Mouse (Mus musculus) lung, postnatal 0 days (tissue): ENCODE data around the gene Sdr42e1. TPM values are rescaled to one million over a fixed set of nuclear protein-coding genes. Genes with fewer than 3 reads are reported as not detected.

Experiments used
- ATAC-seq: fragments of 200-750 bp; cut with Nextera tagmentation; 2 replicates; pipeline ENCODE4 v1.8.0; 2017; ENCODE audit warnings: moderate library complexity
- DNase-seq: peaks from one replicate; pipeline ENCODE4 v3.0.0-alpha.2; 2016; ENCODE audit warnings: low spot score
- H3K27ac ChIP-seq: fragments of 300-500 bp; sonication (generic); 2 replicates; pipeline ENCODE4 v1.5.1; 2014; ENCODE audit warnings: antibody characterized with exemption, mild to moderate bottlenecking, low read length, mixed read lengths
- H3K27me3 ChIP-seq: fragments of 300-500 bp; sonication (generic); replicated peaks from 2 replicates; pipeline ENCODE4 v1.6.1; 2014; ENCODE audit warnings: low read length, mixed read lengths; ENCODE audit not compliant: insufficient read depth
- H3K36me3 ChIP-seq: fragments of 300-500 bp; sonication (generic); 2 replicates; pipeline ENCODE4 v1.6.1; 2014; ENCODE audit warnings: low read length, mixed read lengths; ENCODE audit not compliant: insufficient read depth
- H3K4me1 ChIP-seq: fragments of 300-500 bp; sonication (generic); 2 replicates; pipeline ENCODE4 v1.6.1; 2014; ENCODE audit warnings: antibody characterized with exemption, low read depth, low read length, mixed read lengths; ENCODE audit not compliant: insufficient read depth
- H3K4me2 ChIP-seq: fragments of 300-500 bp; sonication (generic); replicated peaks from 2 replicates; pipeline ENCODE4 v1.6.1; 2014; ENCODE audit warnings: low read depth, mild to moderate bottlenecking, low read length, moderate library complexity, mixed read lengths
- H3K4me3 ChIP-seq: fragments of 300-500 bp; sonication (generic); 2 replicates; pipeline ENCODE4 v1.5.1; 2014; ENCODE audit warnings: low read depth, low read length
- H3K9ac ChIP-seq: fragments of 300-500 bp; sonication (generic); replicated peaks from 2 replicates; pipeline ENCODE4 v1.6.1; 2014; ENCODE audit warnings: low read depth, mild to moderate bottlenecking
- H3K9me3 ChIP-seq: fragments of 300-500 bp; sonication (generic); 2 replicates; pipeline ENCODE4 v1.6.1; 2016; ENCODE audit warnings: low read length, mixed read lengths
- CTCF ChIP-seq: IDR thresholded peaks from 2 replicates; pipeline ENCODE4 v1.5.1; 2016; ENCODE audit warnings: antibody characterized with exemption, mild to moderate bottlenecking
- EP300 ChIP-seq: IDR thresholded peaks from 2 replicates; pipeline ENCODE4 v1.6.1; 2016; ENCODE audit warnings: antibody characterized with exemption, mild to moderate bottlenecking, control low read depth
- WGBS: fragments of 180-500 bp; shearing (Covaris S2); extraction: QIAGEN DNeasy Blood & Tissue Kit; methylation state at CpG from one replicate; pipeline ENCODE4 v1.1.7; 2014; 5-methylcytosine and 5-hydroxymethylcytosine counted together
- polyA plus RNA-seq: library from polyadenylated mRNA; unstranded; fragments of >200 nt; fragmentation: Nextera tagmentation; extraction: Ambion mirVana; gene quantifications from 2 replicates; pipeline ENCODE4 v1.2.1, GENCODE M21; 2015

Gene Sdr42e1
- polyA plus RNA-seq, 1 experiment from 2014 or later: 3.4 TPM

GRCm38 (mm10) chr8:117646440-117646839 is 27.0 kb downstream of the Sdr42e1 start:
- ATAC-seq (no peak), DNase-seq (no peak)
- H3K4me2 ChIP-seq: no peak overlapping the region
- H3K9ac ChIP-seq: no peak overlapping the region
- TF ChIP-seq EP300: no peak
- TF ChIP-seq CTCF: no peak
- H3K4me1 ChIP-seq: no peaks in the 10 kb centered on the region
- no peak overlapping the region for H3K27ac ChIP-seq
- no peaks in the 10 kb centered on the region for H3K27me3 ChIP-seq
- H3K4me3 ChIP-seq: no peak overlapping the region
- no peaks in the 10 kb centered on the region for H3K9me3 ChIP-seq
- no peaks in the 10 kb centered on the region for H3K36me3 ChIP-seq
- 60% methylated on average over 5 of the region's 5 CpGs for WGBS

- no peaks in the 10 kb centered on the region for H3K4me1 ChIP-seq
Measured at GRCm38 (mm10) chr8:117646020-117646419, 27.5 kb downstream of the Sdr42e1 start.

GRCm38 (mm10) chr8:117645486-117645885 is 28.0 kb downstream of the Sdr42e1 start:
- 36% methylated on average over 5 of the region's 5 CpGs for WGBS
- Histone ChIP-seq H3K9ac (no peak overlapping the region), H3K9me3 (no peaks in the 10 kb centered on the region), H3K36me3 (no peaks in the 10 kb centered on the region), H3K27ac (no peak overlapping the region), H3K27me3 (no peaks in the 10 kb centered on the region), H3K4me3 (no peak overlapping the region), H3K4me1 (no peaks in the 10 kb centered on the region), H3K4me2 (no peak overlapping the region)
- TF ChIP-seq CTCF (no peak), EP300 (no peak)
- ATAC-seq (no peak), DNase-seq (no peak)

More at GRCm38 (mm10) chr8:117646020-117646419, 27.5 kb downstream of the Sdr42e1 start:
- peak; percentile 82 for TF ChIP-seq CTCF
- no peak for TF ChIP-seq EP300
- H3K9me3 ChIP-seq: no peaks in the 10 kb centered on the region
- H3K4me3 ChIP-seq: no peak overlapping the region
- ATAC-seq: no peak
- no peaks in the 10 kb centered on the region for H3K27me3 ChIP-seq
- DNase-seq: peak; percentile 41
- no peak overlapping the region for H3K9ac ChIP-seq
- H3K27ac ChIP-seq: no peak overlapping the region
- 45% methylated on average over 2 of the region's 2 CpGs for WGBS
- H3K36me3 ChIP-seq: no peaks in the 10 kb centered on the region
- H3K4me2 ChIP-seq: no peak overlapping the region

- Histone ChIP-seq H3K9me3 (no peaks in the 10 kb centered on the region), H3K36me3 (no peaks in the 10 kb centered on the region), H3K4me2 (no peak overlapping the region), H3K27me3 (no peaks in the 10 kb centered on the region), H3K4me3 (no peak overlapping the region), H3K4me1 (no peaks in the 10 kb centered on the region), H3K27ac (no peak overlapping the region), H3K9ac (no peak overlapping the region)
- DNase-seq (no peak), ATAC-seq (no peak)
- no peak for TF ChIP-seq CTCF
- no peak for TF ChIP-seq EP300
- 95% methylated on average over 9 of the region's 9 CpGs for WGBS
Measured at GRCm38 (mm10) chr8:117639631-117640030, 33.9 kb downstream of the Sdr42e1 start.

- no peak for TF ChIP-seq EP300
- TF ChIP-seq CTCF: no peak
- ATAC-seq (no peak), DNase-seq (no peak)
- Histone ChIP-seq H3K9ac (no peak overlapping the region), H3K4me1 (no peaks in the 10 kb centered on the region), H3K9me3 (no peaks in the 10 kb centered on the region), H3K4me3 (no peak overlapping the region), H3K27me3 (no peaks in the 10 kb centered on the region), H3K36me3 (no peaks in the 10 kb centered on the region), H3K4me2 (no peak overlapping the region), H3K27ac (no peak overlapping the region)
- 65% methylated on average over 3 of the region's 3 CpGs for WGBS
Measured at GRCm38 (mm10) chr8:117637462-117637861, 36.0 kb downstream of the Sdr42e1 start.

GRCm38 (mm10) chr8:117634406-117634805 is 39.1 kb downstream of the Sdr42e1 start:
- no peaks in the 10 kb centered on the region for H3K27me3 ChIP-seq
- H3K4me2 ChIP-seq: no peak overlapping the region
- TF ChIP-seq EP300 (no peak), CTCF (no peak)
- H3K4me3 ChIP-seq: no peak overlapping the region
- no peak overlapping the region for H3K9ac ChIP-seq
- no peak for DNase-seq
- H3K27ac ChIP-seq: no peak overlapping the region
- no peaks in the 10 kb centered on the region for H3K4me1 ChIP-seq
- 76% methylated on average over 7 of the region's 7 CpGs for WGBS
- no peaks in the 10 kb centered on the region for H3K9me3 ChIP-seq
- H3K36me3 ChIP-seq: no peaks in the 10 kb centered on the region
- ATAC-seq: no peak

GRCm38 (mm10) chr8:117632532-117632931 is 41.0 kb downstream of the Sdr42e1 start:
- H3K4me2 ChIP-seq: no peak overlapping the region
- ATAC-seq (no peak), DNase-seq (no peak)
- H3K36me3 ChIP-seq: no peaks in the 10 kb centered on the region
- H3K27me3 ChIP-seq: no peaks in the 10 kb centered on the region
- no peak overlapping the region for H3K4me3 ChIP-seq
- H3K9me3 ChIP-seq: no peaks in the 10 kb centered on the region
- TF ChIP-seq EP300: no peak
- TF ChIP-seq CTCF: no peak
- H3K27ac ChIP-seq: no peak overlapping the region
- no peak overlapping the region for H3K9ac ChIP-seq
- no peaks in the 10 kb centered on the region for H3K4me1 ChIP-seq
- WGBS: 69% methylated on average over 5 of the region's 5 CpGs
